ENCODE assay signal across 8 mouse cellular contexts in the genomic region with DNA sequence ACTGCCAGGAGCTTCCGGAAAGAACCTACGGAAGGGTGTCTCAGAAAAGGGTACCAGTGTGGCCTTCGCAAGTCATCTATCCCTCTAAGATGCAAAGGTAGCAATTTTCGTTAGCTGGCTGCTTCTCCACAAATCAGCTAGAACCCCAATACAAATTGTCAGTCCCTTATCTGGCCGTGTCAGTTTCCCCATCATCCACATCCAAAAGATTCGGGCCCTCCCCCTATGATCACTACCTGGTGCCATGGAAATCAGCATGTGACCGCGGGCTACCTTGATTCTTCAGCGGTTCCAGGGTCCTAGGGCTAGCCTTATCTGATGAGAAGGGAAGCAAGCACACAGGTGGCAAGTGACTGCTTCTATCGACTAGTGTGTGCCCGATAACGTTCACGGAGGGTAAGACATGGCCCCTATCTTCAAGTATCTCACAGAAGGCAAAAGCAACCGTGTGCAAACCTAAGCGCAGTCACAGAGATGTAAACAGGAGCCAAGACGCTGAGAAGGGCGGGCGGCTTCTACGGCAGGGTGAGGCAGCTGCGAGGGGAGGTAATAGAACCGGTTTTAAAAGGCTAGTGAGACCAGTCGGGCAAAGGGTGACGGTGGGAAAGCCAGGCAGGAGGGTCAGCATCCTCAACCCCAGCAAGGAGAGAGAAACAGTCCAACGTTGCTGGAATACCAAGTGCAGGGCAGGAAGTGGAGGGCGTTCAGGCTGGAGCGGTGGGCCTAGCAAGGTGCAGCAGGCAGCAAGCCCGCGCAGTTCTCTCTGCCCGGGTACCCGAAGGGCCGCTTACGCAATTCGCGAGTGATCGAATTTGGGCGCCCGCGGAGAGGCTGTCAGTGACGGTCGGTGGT. TPM values are rescaled to one million over a fixed set of nuclear protein-coding genes. Genes with fewer than 3 reads are reported as not detected.
A peak's percentile ranks its signal among the peaks of the same experiment; 100 is the strongest.
DNase-seq lines count a peak whose midpoint lies in the region; ATAC-seq and TF ChIP-seq lines count a peak whose summit lies in the region.

No protein-coding gene starts in this region.

- WGBS in lung, adult 2 months = 13% methylated on average over 40 of the region's 40 CpGs
- WGBS in neural tube, embryonic 13.5 days = 10% methylated on average over 40 of the region's 40 CpGs

- TF ChIP-seq CTCF in ES-Bruce4 (IDR thresholded peaks at IDR 0.05; ENCODE audit: low read depth, low read length) = no peak
- TF ChIP-seq CTCF in lung, adult 2 months (IDR thresholded peaks at IDR 0.05; ENCODE audit: insufficient read depth, low read length) = no peak

- ATAC-seq in frontal cortex, adult (ENCODE audit: low TSS enrichment) = peak; percentile 60
- ATAC-seq in neural tube, embryonic 13.5 days (ENCODE audit: low read depth) = peak; percentile 54

- H3K9ac ChIP-seq in ES-Bruce4 (ENCODE audit: low read depth, poor library complexity, severe bottlenecking) = peak overlapping the region; percentile 89
- peak overlapping the region; percentile 79 for H3K9ac ChIP-seq in neural tube, embryonic 13.5 days

- no peaks in the 10 kb centered on the region for H3K36me3 ChIP-seq in ES-Bruce4 (ENCODE audit: control insufficient read depth, insufficient read depth, low read length, poor library complexity, severe bottlenecking)
- peaks cover 2% of the 10 kb centered on the region; the same call in 1 of the 2 replicates for H3K36me3 ChIP-seq in neural tube, embryonic 13.5 days

- H3K27me3 ChIP-seq in ES-Bruce4 (ENCODE audit: control insufficient read depth, insufficient read depth, low read length, poor library complexity, severe bottlenecking) = no peaks in the 10 kb centered on the region
- peaks cover 53% of the 10 kb centered on the region for H3K27me3 ChIP-seq in neural tube, embryonic 13.5 days

- peak overlapping the region; percentile 99 for H3K4me2 ChIP-seq in neural tube, embryonic 13.5 days

- TF ChIP-seq POLR2A in ES-Bruce4 (IDR thresholded peaks at IDR 0.05; ENCODE audit: insufficient read depth, low read length) = no peak
- no peak for TF ChIP-seq POLR2A in lung, adult 2 months (IDR thresholded peaks at IDR 0.05; ENCODE audit: borderline replicate concordance, extremely low read depth, low read depth, low read length)

- peak; percentile 46 for DNase-seq in 416B (ENCODE audit: low read depth)
- DNase-seq in cerebellum, adult 9-11 months = peak; percentile 65
- DNase-seq in kidney, postnatal 10 days = peak; percentile 42
- DNase-seq in lung, adult 2 months = peak; percentile 52
- no peak for DNase-seq in gastrocnemius, adult 18-20 months (ENCODE audit: low spot score)

- H3K4me1 ChIP-seq in ES-Bruce4 (ENCODE audit: control insufficient read depth, insufficient read depth, low read length) = peaks cover 2% of the 10 kb centered on the region
- H3K4me1 ChIP-seq in lung, adult 2 months (ENCODE audit: control insufficient read depth, insufficient read depth, low read length) = no peaks in the 10 kb centered on the region
- H3K4me1 ChIP-seq in neural tube, embryonic 13.5 days (replicated peaks) = peaks cover 15% of the 10 kb centered on the region

- H3K27ac ChIP-seq in ES-Bruce4 (ENCODE audit: insufficient read depth, low read length) = no peak overlapping the region
- H3K27ac ChIP-seq in neural tube, embryonic 13.5 days (replicated peaks) = 0 out of 2 replicates have a peak overlapping the region, but pooled peaks have one; percentile 13

- no peak for TF ChIP-seq EP300 in ES-Bruce4 (IDR thresholded peaks at IDR 0.05; ENCODE audit: insufficient read depth, low read depth, low read length)

- no peaks in the 10 kb centered on the region for H3K9me3 ChIP-seq in ES-Bruce4 (replicated peaks; ENCODE audit: control insufficient read depth, insufficient read depth, low read length, poor library complexity, severe bottlenecking)
- no peaks in the 10 kb centered on the region for H3K9me3 ChIP-seq in neural tube, embryonic 13.5 days

- peak overlapping the region; percentile 70 for H3K4me3 ChIP-seq in ES-Bruce4 (ENCODE audit: low read depth, low read length)
- H3K4me3 ChIP-seq in lung, adult 2 months (replicated peaks; ENCODE audit: extremely low read depth, low read depth, low read length) = peak overlapping the region; percentile 40
- H3K4me3 ChIP-seq in neural tube, embryonic 13.5 days = peak overlapping the region; percentile 83

RNA-seq across cellular contexts. Expression of gene N4bp2l1, which starts 3.9 kb away (rescaled TPM):
- 8.2 and 11.6 TPM in 2 replicates for polyA plus RNA-seq in ES-Bruce4 (2011; ENCODE audit: insufficient read depth, insufficient read length, low read depth, missing spikeins)
- 11.6 and 14.9 TPM in 2 replicates for polyA plus RNA-seq in lung, adult 2 months (2012; rRNA removed)
- polyA plus RNA-seq in neural tube, embryonic 13.5 days (2015; fragmentation: Nextera tagmentation; extraction: Ambion mirVana) = 6.7 and 8.3 TPM in 2 replicates
- 1 to 10 TPM; 2.5 to 3.3 TPM for total RNA-seq in gastrocnemius, adult 18-20 months (2021)
